Mouse (Mus musculus) frontal cortex, adult 2 months (tissue): ENCODE measurements around the gene Kiz. TPM values are rescaled to one million over a fixed set of nuclear protein-coding genes. Genes with fewer than 3 reads are reported as not detected.

Experiments
- DNase-seq, 2 experiments: peaks; one replicate each; pipeline ENCODE4 v3.0.0; 2022; ENCODE audit warnings: low spot score in 1 of 2; ENCODE audit errors: extremely low spot score in 1 of 2
- polyA plus RNA-seq: library from polyadenylated mRNA; depleted of rRNA; stranded (reverse); fragments of >200 nt; gene quantifications from 2 replicates; pipeline ENCODE4 v1.2.3, GENCODE M21; 2012

Gene Kiz
- polyA plus RNA-seq, 1 experiment, result 19.7 TPM

- no peak for DNase-seq
Measured at GRCm38 (mm10) chr2:146856853-146857252, 1.2 kb downstream of the Kiz start.

GRCm38 (mm10) chr2:146865781-146866180 is 10.1 kb downstream of the Kiz start:
- no peak for DNase-seq

GRCm38 (mm10) chr2:146871300-146872269 is 15.9 kb downstream of the Kiz start:
- DNase-seq, result no peak

DNA sequence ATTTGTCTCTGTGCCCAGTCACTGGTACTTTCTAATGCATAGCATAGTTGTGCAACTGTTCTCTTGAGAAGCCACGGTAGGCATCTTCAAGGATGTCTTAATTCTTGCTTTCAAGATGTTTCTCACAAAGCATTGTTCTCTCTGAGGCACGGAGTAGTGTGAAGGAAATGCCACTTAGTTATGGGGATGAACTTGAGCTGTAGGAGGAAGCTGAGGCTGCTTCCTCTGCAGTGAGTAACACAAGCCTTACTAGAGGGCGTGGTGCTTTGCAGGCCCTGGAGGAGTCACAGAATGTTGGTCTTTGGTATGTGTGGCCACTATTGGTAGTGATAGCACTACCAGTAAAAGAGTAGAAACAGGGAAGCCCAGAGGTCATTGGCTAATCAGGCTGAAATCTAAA is 17.0 kb downstream of the Kiz start:
- DNase-seq, result no peak

- DNase-seq, result no peak
Measured at GRCm38 (mm10) chr2:146873881-146874441, 18.3 kb downstream of the Kiz start.

- DNase-seq, result no peak
Measured at GRCm38 (mm10) chr2:146877423-146878098, 21.9 kb downstream of the Kiz start.

GRCm38 (mm10) chr2:146881623-146882022 is 26.0 kb downstream of the Kiz start:
- DNase-seq, result no peak

DNA sequence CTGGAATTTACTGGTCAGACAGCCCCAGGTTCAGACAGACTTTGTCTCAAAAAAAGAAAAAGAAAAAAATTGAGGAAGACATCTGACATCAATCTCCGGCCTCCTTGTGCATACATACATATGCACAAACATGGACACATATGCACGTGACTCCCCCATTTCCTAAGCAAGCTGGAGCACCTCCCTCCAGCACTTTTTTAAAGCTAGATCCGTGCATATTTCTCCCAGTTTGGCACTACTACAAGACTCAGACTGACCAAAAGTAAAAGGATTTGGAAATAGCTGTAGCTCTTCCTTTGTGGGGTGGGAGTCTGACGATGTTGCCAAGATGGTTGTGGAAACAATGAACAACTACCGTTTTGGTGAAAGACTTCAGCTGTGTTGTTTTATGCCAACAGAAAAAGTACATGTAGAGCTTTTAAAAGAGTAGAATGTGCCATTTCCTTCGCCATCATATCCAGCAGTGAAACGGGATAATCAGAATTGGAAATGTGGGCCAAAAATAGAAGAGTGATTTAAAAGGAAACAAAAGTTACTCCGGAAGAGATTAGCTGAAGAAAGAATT is 28.7 kb downstream of the Kiz start:
- no peak for DNase-seq

GRCm38 (mm10) chr2:146888786-146889414 is 33.2 kb downstream of the Kiz start:
- no peak for DNase-seq

- no peak for DNase-seq
Measured at GRCm38 (mm10) chr2:146898977-146899376, 43.3 kb downstream of the Kiz start.

GRCm38 (mm10) chr2:146916085-146916484 is 60.4 kb downstream of the Kiz start:
- no peak for DNase-seq

DNA sequence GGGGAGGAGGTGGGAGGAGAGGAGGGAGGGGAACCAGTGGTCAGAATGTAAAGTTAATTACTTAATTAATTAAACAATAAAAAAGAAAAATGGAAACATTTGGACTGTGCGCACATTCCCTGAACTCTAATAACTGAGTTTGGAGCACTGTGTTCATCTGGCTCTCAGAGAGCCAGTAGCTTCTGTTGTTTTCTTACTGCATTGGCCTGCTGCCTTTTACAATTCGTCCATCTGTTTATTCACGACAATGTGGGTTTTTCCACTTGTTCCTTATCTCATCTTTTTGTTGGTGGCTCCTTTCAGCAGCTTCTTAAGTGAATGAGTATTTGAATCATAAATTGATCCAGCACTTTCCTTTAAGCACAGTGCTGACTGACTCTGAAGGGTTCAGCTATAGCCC is 62.1 kb downstream of the Kiz start:
- DNase-seq, result no peak

DNA sequence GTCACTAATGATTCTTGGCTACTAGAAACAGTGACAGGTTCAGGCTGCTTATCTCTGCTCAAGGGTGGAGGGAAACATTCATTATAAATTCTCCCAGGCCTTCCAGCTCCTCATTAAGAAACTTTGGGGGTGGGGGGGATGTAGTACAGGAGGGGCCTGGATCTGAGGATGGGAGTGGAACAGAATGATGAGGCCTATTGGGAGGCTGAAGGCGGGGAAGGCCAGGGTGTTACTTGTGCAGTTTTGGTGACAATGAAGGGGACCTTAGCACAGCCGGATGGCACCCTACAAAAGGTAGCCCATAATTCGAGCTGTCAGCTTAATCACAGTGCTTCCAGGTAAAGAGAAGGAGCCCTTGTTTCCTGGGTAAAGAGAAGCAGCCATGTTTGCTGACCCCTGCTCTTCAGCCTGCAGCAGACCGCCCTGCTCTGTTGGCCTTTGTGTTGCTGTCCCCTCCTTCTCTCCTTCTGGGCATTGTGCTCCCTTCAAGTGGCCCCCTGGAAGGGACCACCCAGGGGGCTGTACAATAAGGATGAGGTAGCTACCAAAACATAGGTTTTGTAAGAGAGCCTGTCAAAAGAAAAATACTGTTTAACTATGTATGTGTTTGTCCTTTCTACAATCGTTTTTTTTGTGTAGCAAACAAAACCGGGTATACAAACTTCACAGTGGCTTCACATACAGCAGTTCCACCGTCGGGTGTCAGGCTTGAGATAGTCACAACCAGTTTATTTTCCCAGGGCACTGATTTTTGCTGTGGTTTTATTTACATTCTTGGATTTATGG is 64.9 kb downstream of the Kiz start:
- DNase-seq, result no peak

DNA sequence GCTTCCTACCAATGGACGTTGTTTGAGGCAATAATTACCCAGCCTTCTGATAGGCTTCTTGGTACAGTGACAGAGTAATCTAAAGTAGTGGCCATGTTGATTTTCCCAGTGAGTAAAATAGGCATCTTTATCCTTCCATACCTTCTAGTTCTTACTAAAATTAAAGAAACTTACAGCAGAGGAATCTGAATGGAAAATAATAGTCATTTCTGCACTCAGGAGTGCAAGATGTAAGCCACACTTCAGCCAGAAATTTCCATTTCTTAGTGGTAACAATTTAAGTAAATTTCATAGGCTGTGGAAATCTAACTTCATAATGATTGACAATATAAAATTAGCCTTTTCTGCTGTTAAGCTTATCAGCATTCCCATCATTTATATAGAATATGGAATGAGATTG is 69.6 kb downstream of the Kiz start:
- DNase-seq, result no peak

GRCm38 (mm10) chr2:146925846-146926245 is 70.2 kb downstream of the Kiz start:
- no peak for DNase-seq

DNA sequence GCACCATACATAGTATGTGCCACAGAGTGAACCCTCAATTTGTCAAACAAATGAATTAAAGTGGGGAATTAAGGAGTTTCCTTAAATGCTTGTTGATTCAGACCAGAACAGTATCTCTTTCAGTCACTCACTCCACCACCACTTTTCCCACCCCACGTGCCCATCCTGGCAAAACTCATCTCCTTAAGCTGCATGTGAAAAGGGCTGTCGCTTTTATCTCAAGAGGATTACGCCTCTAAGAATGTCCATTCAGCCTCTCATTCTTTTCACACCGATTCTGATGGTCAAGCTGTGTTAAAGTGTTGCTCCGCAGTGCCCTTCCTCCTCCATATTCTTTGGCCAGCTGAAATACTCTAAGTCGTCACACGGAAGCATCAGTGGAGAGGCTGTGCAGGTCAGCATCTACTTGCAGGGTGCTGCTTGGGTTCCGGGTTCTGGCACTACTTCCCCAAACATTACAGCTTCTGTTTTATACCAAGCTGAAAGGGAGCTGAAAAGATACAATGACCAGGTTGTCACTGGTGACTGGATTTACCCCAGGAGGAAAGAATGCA is 92.6 kb downstream of the Kiz start:
- DNase-seq, result no peak

- no peak for DNase-seq
Measured at GRCm38 (mm10) chr2:146956366-146956765, 100.7 kb downstream of the Kiz start.

- DNase-seq, result peak; percentile 10 to 52
Measured at GRCm38 (mm10) chr2:146958398-146958911, 102.8 kb downstream of the Kiz start.
